Mouse (Mus musculus) liver, embryonic 13.5 days (tissue): ENCODE results near the gene Slc25a29. TPM values are rescaled to one million over a fixed set of nuclear protein-coding genes. Genes with fewer than 3 reads are reported as not detected.

Experiments
- ATAC-seq: fragments of 200-750 bp; cut with Nextera tagmentation; 2 replicates; pipeline ENCODE4 v1.8.0; 2017; ENCODE audit warnings: low read depth, mild to moderate bottlenecking, moderate number of reproducible peaks, moderate library complexity
- DNase-seq: peaks from one replicate; pipeline ENCODE4 v3.0.0; 2022
- H3K27ac ChIP-seq: fragments of 300-500 bp; sonication (generic); 2 replicates; pipeline ENCODE4 v1.5.1; 2015; ENCODE audit warnings: moderate library complexity, mild to moderate bottlenecking, inconsistent platforms
- H3K27me3 ChIP-seq: fragments of 300-500 bp; sonication (generic); 2 replicates; pipeline ENCODE4 v1.6.1; 2015; ENCODE audit warnings: mild to moderate bottlenecking, inconsistent platforms
- H3K36me3 ChIP-seq: fragments of 300-500 bp; sonication (generic); 2 replicates; pipeline ENCODE4 v1.6.1; 2015; ENCODE audit warnings: mild to moderate bottlenecking, inconsistent platforms
- H3K4me1 ChIP-seq: fragments of 300-500 bp; sonication (generic); replicated peaks from 2 replicates; pipeline ENCODE4 v1.6.1; 2015; ENCODE audit warnings: inconsistent platforms
- H3K4me2 ChIP-seq: fragments of 300-500 bp; sonication (generic); 2 replicates; pipeline ENCODE4 v1.6.1; 2015; ENCODE audit warnings: inconsistent platforms, mild to moderate bottlenecking, moderate library complexity
- H3K4me3 ChIP-seq: fragments of 300-500 bp; sonication (generic); replicated peaks from 2 replicates; pipeline ENCODE4 v1.5.1; 2015; ENCODE audit warnings: mild to moderate bottlenecking, inconsistent platforms
- H3K9ac ChIP-seq: fragments of 300-500 bp; sonication (generic); 2 replicates; pipeline ENCODE4 v1.6.1; 2015; ENCODE audit warnings: mild to moderate bottlenecking, inconsistent platforms
- H3K9me3 ChIP-seq: fragments of 300-500 bp; sonication (generic); replicated peaks from 2 replicates; pipeline ENCODE4 v1.6.1; 2016; ENCODE audit warnings: inconsistent platforms
- WGBS: fragments of 180-500 bp; shearing (Covaris S2); methylation state at CpG from one replicate; pipeline ENCODE4 v1.1.7; 2015; ENCODE audit not compliant: insufficient replicate concordance; 5-methylcytosine and 5-hydroxymethylcytosine counted together
- polyA plus RNA-seq: library from polyadenylated mRNA; unstranded; fragments of >200 nt; fragmentation: Nextera tagmentation; extraction: Ambion mirVana; gene quantifications from 2 replicates; pipeline ENCODE4 v1.2.1, GENCODE M21; 2015

The Slc25a29 gene
- polyA plus RNA-seq, 1 experiment from 2014 or later: 1.0 TPM

- H3K27me3 ChIP-seq: no peaks in the 10 kb centered on the region
- H3K4me3 ChIP-seq: no peak overlapping the region
- H3K4me2 ChIP-seq: no peak overlapping the region
- no peak overlapping the region for H3K9ac ChIP-seq
- H3K36me3 ChIP-seq: peaks cover 2% of the 10 kb centered on the region
- H3K9me3 ChIP-seq: no peaks in the 10 kb centered on the region
- ATAC-seq (no peak), DNase-seq (no peak)
- peaks cover 37% of the 10 kb centered on the region for H3K4me1 ChIP-seq
- WGBS: 78% methylated on average over 3 of the region's 3 CpGs
- no peak overlapping the region for H3K27ac ChIP-seq
Measured at GRCm38 (mm10) chr12:108833408-108833807, 2.3 kb downstream of the Slc25a29 start.

- 83% methylated on average over 8 of the region's 8 CpGs for WGBS
- ATAC-seq: no peak
- H3K4me1 ChIP-seq: peaks cover 32% of the 10 kb centered on the region
- H3K4me3 ChIP-seq: no peak overlapping the region
- no peak for DNase-seq
- no peaks in the 10 kb centered on the region for H3K27me3 ChIP-seq
- no peaks in the 10 kb centered on the region; the same call in 1 of the 2 replicates for H3K9me3 ChIP-seq
- H3K36me3 ChIP-seq: peaks cover 7% of the 10 kb centered on the region
- H3K9ac ChIP-seq: no peak overlapping the region
- no peak overlapping the region for H3K4me2 ChIP-seq
- no peak overlapping the region for H3K27ac ChIP-seq
Measured at GRCm38 (mm10) chr12:108832851-108833250, 2.8 kb downstream of the Slc25a29 start.

- ATAC-seq (no peak), DNase-seq (no peak)
- H3K4me3 ChIP-seq: no peak overlapping the region
- no peak overlapping the region for H3K27ac ChIP-seq
- 68% methylated on average over 9 of the region's 9 CpGs for WGBS
- H3K4me1 ChIP-seq: peaks cover 24% of the 10 kb centered on the region
- H3K9me3 ChIP-seq: no peaks in the 10 kb centered on the region; the same call in 1 of the 2 replicates
- peaks cover 15% of the 10 kb centered on the region for H3K36me3 ChIP-seq
- no peak overlapping the region for H3K4me2 ChIP-seq
- H3K27me3 ChIP-seq: no peaks in the 10 kb centered on the region
- no peak overlapping the region for H3K9ac ChIP-seq
Measured at GRCm38 (mm10) chr12:108831966-108832643, 3.6 kb downstream of the Slc25a29 start.

- ATAC-seq (no peak), DNase-seq (no peak)
- Histone ChIP-seq H3K27ac (no peak overlapping the region), H3K4me2 (no peak overlapping the region), H3K4me1 (peaks cover 10% of the 10 kb centered on the region), H3K4me3 (no peak overlapping the region), H3K9ac (no peak overlapping the region), H3K9me3 (no peaks in the 10 kb centered on the region; the same call in 1 of the 2 replicates), H3K36me3 (peaks cover 30% of the 10 kb centered on the region), H3K27me3 (no peaks in the 10 kb centered on the region)
- 76% methylated on average over 6 of the region's 6 CpGs for WGBS
Measured at GRCm38 (mm10) chr12:108830358-108830757, 5.3 kb downstream of the Slc25a29 start.

- WGBS: 78% methylated on average over 5 of the region's 5 CpGs
- H3K27ac ChIP-seq: no peak overlapping the region
Measured at GRCm38 (mm10) chr12:108829636-108830035, 6.0 kb downstream of the Slc25a29 start.

GRCm38 (mm10) chr12:108827641-108828040, 8.0 kb downstream of the Slc25a29 start:
- Histone ChIP-seq H3K4me2 (no peak overlapping the region), H3K27ac (no peak overlapping the region), H3K4me1 (no peaks in the 10 kb centered on the region), H3K9me3 (no peaks in the 10 kb centered on the region; the same call in 1 of the 2 replicates), H3K27me3 (no peaks in the 10 kb centered on the region), H3K9ac (no peak overlapping the region), H3K36me3 (peaks cover 30% of the 10 kb centered on the region), H3K4me3 (no peak overlapping the region)
- ATAC-seq (no peak), DNase-seq (no peak)
- 92% methylated on average over 6 of the region's 6 CpGs for WGBS

More at GRCm38 (mm10) chr12:108829636-108830035, 6.0 kb downstream of the Slc25a29 start:
- ATAC-seq: no peak
- Histone ChIP-seq H3K9me3 (no peaks in the 10 kb centered on the region; the same call in 1 of the 2 replicates), H3K4me3 (no peak overlapping the region), H3K27me3 (no peaks in the 10 kb centered on the region), H3K4me2 (no peak overlapping the region), H3K4me1 (peaks cover 3% of the 10 kb centered on the region), H3K36me3 (peaks cover 30% of the 10 kb centered on the region), H3K9ac (no peak overlapping the region)
- DNase-seq: no peak

GRCm38 (mm10) chr12:108826958-108827535, 8.6 kb downstream of the Slc25a29 start:
- no peak overlapping the region for H3K27ac ChIP-seq

GRCm38 (mm10) chr12:108826282-108826957, 9.3 kb downstream of the Slc25a29 start:
- 89% methylated on average over 19 of the region's 19 CpGs for WGBS
- H3K4me1 ChIP-seq: no peaks in the 10 kb centered on the region
- H3K9me3 ChIP-seq: no peaks in the 10 kb centered on the region; the same call in 1 of the 2 replicates
- H3K9ac ChIP-seq: no peak overlapping the region
- no peak for DNase-seq
- H3K4me2 ChIP-seq: no peak overlapping the region
- no peak overlapping the region for H3K4me3 ChIP-seq
- no peak overlapping the region for H3K27ac ChIP-seq
- no peak for ATAC-seq
- H3K36me3 ChIP-seq: peaks cover 30% of the 10 kb centered on the region
- H3K27me3 ChIP-seq: no peaks in the 10 kb centered on the region

More at GRCm38 (mm10) chr12:108826958-108827535, 8.6 kb downstream of the Slc25a29 start:
- no peak overlapping the region for H3K9ac ChIP-seq
- H3K4me1 ChIP-seq: no peaks in the 10 kb centered on the region
- ATAC-seq (no peak), DNase-seq (no peak)
- no peak overlapping the region for H3K4me3 ChIP-seq
- 93% methylated on average over 28 of the region's 28 CpGs for WGBS
- H3K27me3 ChIP-seq: no peaks in the 10 kb centered on the region
- no peaks in the 10 kb centered on the region; the same call in 1 of the 2 replicates for H3K9me3 ChIP-seq
- H3K36me3 ChIP-seq: peaks cover 30% of the 10 kb centered on the region
- H3K4me2 ChIP-seq: no peak overlapping the region

GRCm38 (mm10) chr12:108825561-108826224, 10.0 kb downstream of the Slc25a29 start:
- H3K36me3 ChIP-seq: peaks cover 30% of the 10 kb centered on the region
- DNase-seq: no peak
- H3K4me3 ChIP-seq: no peak overlapping the region
- no peak for ATAC-seq
- no peaks in the 10 kb centered on the region; the same call in 1 of the 2 replicates for H3K9me3 ChIP-seq
- H3K4me1 ChIP-seq: no peaks in the 10 kb centered on the region
- 89% methylated on average over 13 of the region's 13 CpGs for WGBS
- no peak overlapping the region for H3K27ac ChIP-seq
- H3K27me3 ChIP-seq: no peaks in the 10 kb centered on the region
- no peak overlapping the region for H3K9ac ChIP-seq
- H3K4me2 ChIP-seq: no peak overlapping the region

- no peak overlapping the region for H3K9ac ChIP-seq
- H3K4me2 ChIP-seq: no peak overlapping the region
- peaks cover 42% of the 10 kb centered on the region for H3K36me3 ChIP-seq
- H3K9me3 ChIP-seq: no peaks in the 10 kb centered on the region; the same call in 1 of the 2 replicates
- H3K4me1 ChIP-seq: no peaks in the 10 kb centered on the region
- ATAC-seq (no peak), DNase-seq (no peak)
- H3K27me3 ChIP-seq: no peaks in the 10 kb centered on the region
- no peak overlapping the region for H3K27ac ChIP-seq
- WGBS: 90% methylated on average over 15 of the region's 15 CpGs
- H3K4me3 ChIP-seq: no peak overlapping the region
Measured at GRCm38 (mm10) chr12:108824225-108824874, 11.3 kb downstream of the Slc25a29 start.
